Mouse (Mus musculus) thymus, postnatal 10 days (tissue): ENCODE measurements around the gene Pogk.

ENCODE experiments used
- DNase-seq, 2 experiments: peaks; one replicate each; pipeline ENCODE4 v3.0.0; 2021; ENCODE audit warnings: low spot score in 2 of 2

Pogk gene

GRCm38 (mm10) chr1:166379013-166379629, 30.5 kb downstream of the Pogk start, which contains the start of gene Tada1:
Gene Tada1, plus strand, starts transcription at chr1:166379097.
- peak; percentile 85 to 91 for DNase-seq

GRCm38 (mm10) chr1:166378431-166379012, 31.1 kb downstream of the Pogk start:
- no peak for DNase-seq

- DNase-seq, result no peak
Measured at GRCm38 (mm10) chr1:166377171-166377570, 32.5 kb downstream of the Pogk start.

- DNase-seq, result no peak
Measured at GRCm38 (mm10) chr1:166363122-166363521, 46.5 kb downstream of the Pogk start.

- no peak for DNase-seq
Measured at GRCm38 (mm10) chr1:166362659-166363058, 47.0 kb downstream of the Pogk start.

GRCm38 (mm10) chr1:166361842-166362241, 47.8 kb downstream of the Pogk start:
- DNase-seq, result no peak

- DNase-seq, result no peak
Measured at GRCm38 (mm10) chr1:166360896-166361295, 48.8 kb downstream of the Pogk start.

GRCm38 (mm10) chr1:166360157-166360855, 49.4 kb downstream of the Pogk start:
- peak; percentile 46 to 88 for DNase-seq

- DNase-seq, result no peak
Measured at GRCm38 (mm10) chr1:166349751-166350150, 59.9 kb downstream of the Pogk start.

GRCm38 (mm10) chr1:166349341-166349740, 60.3 kb downstream of the Pogk start:
- no peak for DNase-seq

- no peak for DNase-seq
Measured at GRCm38 (mm10) chr1:166346906-166347305, 62.8 kb downstream of the Pogk start.

GRCm38 (mm10) chr1:166345602-166346001, 64.1 kb downstream of the Pogk start:
- DNase-seq, result no peak

- DNase-seq, result no peak
Measured at GRCm38 (mm10) chr1:166344300-166345077, 65.2 kb downstream of the Pogk start.

- no peak for DNase-seq
Measured at GRCm38 (mm10) chr1:166343586-166343985, 66.1 kb downstream of the Pogk start.

GRCm38 (mm10) chr1:166342539-166342938, 67.1 kb downstream of the Pogk start:
- DNase-seq, result no peak

GRCm38 (mm10) chr1:166342060-166342459, 67.6 kb downstream of the Pogk start:
- DNase-seq, result no peak

GRCm38 (mm10) chr1:166339110-166339509, 70.6 kb downstream of the Pogk start:
- no peak for DNase-seq
